Mouse (Mus musculus) kidney, postnatal 0 days (tissue): ENCODE measurements at regions not wholly inside any gene's neighbourhood (a gene's known extent, or its start where the extent isn't known, plus 50 kb on each side); places are given as distances from the start of the nearest gene placed in this dataset.

Experiments used
- ATAC-seq: fragments of 200-750 bp; cut with Nextera tagmentation; replicated peaks from 2 replicates; pipeline ENCODE4 v1.8.0; 2017; ENCODE audit warnings: low read depth, moderate number of reproducible peaks, moderate TSS enrichment, moderate library complexity; ENCODE audit not compliant: low FRiP score
- DNase-seq: peaks from one replicate; pipeline ENCODE4 v3.0.0-alpha.2; 2016; ENCODE audit warnings: low spot score
- H3K27ac ChIP-seq: fragments of 300-500 bp; sonication (generic); 2 replicates; pipeline ENCODE4 v1.5.1; 2014; ENCODE audit warnings: mild to moderate bottlenecking
- H3K27me3 ChIP-seq: fragments of 300-500 bp; sonication (generic); 2 replicates; pipeline ENCODE4 v1.6.1; 2014; ENCODE audit warnings: low read length, mixed read lengths; ENCODE audit not compliant: insufficient read depth
- H3K36me3 ChIP-seq: fragments of 300-500 bp; sonication (generic); 2 replicates; pipeline ENCODE4 v1.6.1; 2014; ENCODE audit warnings: low read length, mixed read lengths; ENCODE audit not compliant: insufficient read depth
- H3K4me1 ChIP-seq: fragments of 300-500 bp; sonication (generic); replicated peaks from 2 replicates; pipeline ENCODE4 v1.6.1; 2014; ENCODE audit warnings: antibody characterized with exemption, low read length, mixed read lengths; ENCODE audit not compliant: insufficient read depth
- H3K4me2 ChIP-seq: fragments of 300-500 bp; sonication (generic); 2 replicates; pipeline ENCODE4 v1.6.1; 2014; ENCODE audit warnings: mild to moderate bottlenecking, low read length, moderate library complexity, mixed read lengths
- H3K4me3 ChIP-seq: fragments of 300-500 bp; sonication (generic); replicated peaks from 2 replicates; pipeline ENCODE4 v1.5.1; 2014; ENCODE audit warnings: low read depth, low read length
- H3K9ac ChIP-seq: fragments of 300-500 bp; sonication (generic); 2 replicates; pipeline ENCODE4 v1.6.1; 2014; ENCODE audit warnings: low read depth, low read length
- H3K9me3 ChIP-seq: fragments of 300-500 bp; sonication (generic); replicated peaks from 2 replicates; pipeline ENCODE4 v1.6.1; 2016; ENCODE audit warnings: low read length, inconsistent platforms, mixed read lengths
- CTCF ChIP-seq: IDR thresholded peaks from 2 replicates; pipeline ENCODE4 v1.5.1; 2016; ENCODE audit warnings: antibody characterized with exemption, low read depth, mild to moderate bottlenecking, moderate library complexity
- WGBS: fragments of 180-500 bp; shearing (Covaris S2); extraction: QIAGEN DNeasy Blood & Tissue Kit; methylation state at CpG from one replicate; pipeline ENCODE4 v1.1.7; 2014; 5-methylcytosine and 5-hydroxymethylcytosine counted together

- Histone ChIP-seq H3K9ac (no peak overlapping the region), H3K36me3 (no peaks in the 10 kb centered on the region), H3K4me2 (no peak overlapping the region), H3K27me3 (no peaks in the 10 kb centered on the region), H3K4me3 (no peak overlapping the region), H3K9me3 (no peaks in the 10 kb centered on the region), H3K27ac (no peak overlapping the region), H3K4me1 (no peaks in the 10 kb centered on the region)
- no peak; the same call in 1 of the 2 replicates for ATAC-seq
- DNase-seq, result no peak
- TF ChIP-seq CTCF, result no peak
- 76% methylated on average over 5 of the region's 5 CpGs for WGBS
Observed at GRCm38 (mm10) chr7:70300516-70300915, 66.0 kb downstream of the Nr2f2 start.

GRCm38 (mm10) chr7:70291431-70291830 lies 75.1 kb downstream of the Nr2f2 start:
- ATAC-seq, result no peak

GRCm38 (mm10) chr7:70290733-70291320 lies 75.7 kb downstream of the Nr2f2 start:
- Histone ChIP-seq H3K9ac (no peak overlapping the region), H3K4me3 (no peak overlapping the region), H3K4me2 (no peak overlapping the region), H3K36me3 (no peaks in the 10 kb centered on the region), H3K27ac (no peak overlapping the region), H3K9me3 (no peaks in the 10 kb centered on the region), H3K4me1 (peaks cover 8% of the 10 kb centered on the region; the same call in 1 of the 2 replicates), H3K27me3 (peaks cover 27% of the 10 kb centered on the region)
- no peak for DNase-seq
- ATAC-seq, result no peak
- 80% methylated on average over 8 of the region's 8 CpGs for WGBS
- TF ChIP-seq CTCF, result no peak

More at GRCm38 (mm10) chr7:70291431-70291830, 75.1 kb downstream of the Nr2f2 start:
- no peak overlapping the region for H3K4me3 ChIP-seq
- no peak overlapping the region for H3K4me2 ChIP-seq
- TF ChIP-seq CTCF, result no peak
- DNase-seq, result no peak
- peaks cover 27% of the 10 kb centered on the region for H3K27me3 ChIP-seq
- no peaks in the 10 kb centered on the region for H3K36me3 ChIP-seq
- peaks cover 8% of the 10 kb centered on the region; the same call in 1 of the 2 replicates for H3K4me1 ChIP-seq
- H3K27ac ChIP-seq, result no peak overlapping the region
- WGBS, result 92% methylated on average over 6 of the region's 6 CpGs
- no peak overlapping the region for H3K9ac ChIP-seq
- no peaks in the 10 kb centered on the region for H3K9me3 ChIP-seq

GRCm38 (mm10) chr7:70290277-70290676 lies 76.3 kb downstream of the Nr2f2 start:
- DNase-seq (no peak), ATAC-seq (no peak)
- Histone ChIP-seq H3K4me1 (peaks cover 8% of the 10 kb centered on the region; the same call in 1 of the 2 replicates), H3K9ac (no peak overlapping the region), H3K4me3 (no peak overlapping the region), H3K27ac (no peak overlapping the region), H3K4me2 (no peak overlapping the region), H3K27me3 (peaks cover 27% of the 10 kb centered on the region), H3K9me3 (no peaks in the 10 kb centered on the region), H3K36me3 (no peaks in the 10 kb centered on the region)
- 71% methylated on average over 6 of the region's 6 CpGs for WGBS
- no peak for TF ChIP-seq CTCF

DNA sequence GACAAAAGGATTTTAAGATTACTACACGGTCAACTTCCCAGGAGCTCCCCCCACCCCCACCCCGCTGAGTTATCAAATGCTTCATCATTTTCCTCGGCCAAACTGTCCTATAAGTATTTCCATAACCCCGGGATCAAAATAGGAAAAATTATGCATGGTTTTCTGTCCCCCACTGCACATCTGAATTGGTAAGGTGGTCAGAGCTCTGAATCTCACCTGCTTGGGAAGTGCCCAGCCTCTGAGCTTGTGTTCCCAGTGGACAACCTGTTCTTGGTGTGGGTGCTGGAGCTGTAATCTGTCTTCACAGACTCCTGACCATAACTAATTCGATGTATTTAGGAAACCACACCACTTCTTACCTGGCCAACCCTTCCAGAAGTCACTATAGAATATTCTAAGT lies 77.9 kb downstream of the Nr2f2 start:
- Histone ChIP-seq H3K4me1 (peaks cover 8% of the 10 kb centered on the region; the same call in 1 of the 2 replicates), H3K4me2 (peak overlapping the region; percentile 55; the same call in 1 of the 2 replicates), H3K9ac (no peak overlapping the region), H3K27ac (no peak overlapping the region), H3K4me3 (no peak overlapping the region; the same call in 1 of the 2 replicates), H3K27me3 (peaks cover 33% of the 10 kb centered on the region), H3K9me3 (no peaks in the 10 kb centered on the region), H3K36me3 (no peaks in the 10 kb centered on the region)
- ATAC-seq, result no peak
- WGBS, result 26% methylated on average over 5 of the region's 5 CpGs
- TF ChIP-seq CTCF, result no peak
- DNase-seq, result no peak

DNA sequence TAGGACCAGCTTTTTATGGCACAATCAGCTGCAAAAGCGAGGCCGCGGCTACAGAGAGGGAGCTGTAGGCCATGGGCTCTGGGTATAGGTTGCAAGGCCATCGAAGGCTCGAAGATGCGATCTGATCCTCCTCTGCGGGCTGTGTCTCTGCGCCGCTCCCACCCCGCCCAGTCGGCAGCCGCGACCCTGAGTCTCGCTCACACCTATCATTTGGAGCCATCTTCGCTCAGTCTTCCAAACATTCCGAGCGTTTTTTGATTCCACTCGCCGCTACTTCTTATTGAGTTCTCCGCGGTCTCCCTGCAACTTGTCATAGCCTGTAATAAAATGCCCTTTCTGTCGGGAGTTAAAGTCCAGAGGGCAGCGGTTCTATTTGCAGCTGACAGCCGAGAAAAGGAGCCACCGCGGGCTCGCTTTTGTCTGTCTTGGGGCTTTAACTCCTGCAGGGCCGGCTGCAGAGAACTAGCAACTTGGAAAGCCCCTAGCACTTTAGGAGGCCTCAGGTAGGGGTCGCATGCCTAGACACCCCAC lies 78.6 kb downstream of the Nr2f2 start:
- TF ChIP-seq CTCF, result no peak
- Histone ChIP-seq H3K27ac (no peak overlapping the region), H3K4me1 (peaks cover 8% of the 10 kb centered on the region; the same call in 1 of the 2 replicates), H3K27me3 (peaks cover 33% of the 10 kb centered on the region), H3K36me3 (no peaks in the 10 kb centered on the region), H3K4me2 (peak overlapping the region; percentile 55), H3K9ac (no peak overlapping the region), H3K9me3 (no peaks in the 10 kb centered on the region), H3K4me3 (peak overlapping the region; percentile 30)
- ATAC-seq (0 out of 2 replicates have a peak, but pooled peaks have one; percentile 10), DNase-seq (peak; percentile 57)
- 1% methylated on average over 29 of the region's 29 CpGs for WGBS
